Mouse (Mus musculus) right cerebral cortex, adult 2 months (tissue): ENCODE measurements at regions not wholly inside any gene's neighbourhood (a gene's known extent, or its start where the extent isn't known, plus 50 kb on each side); places are given as distances from the start of the nearest gene placed in this dataset.

Experiments used
- DNase-seq, 2 experiments: peaks; one replicate each; pipeline ENCODE4 v3.0.0; 2021 to 2022; ENCODE audit warnings: low spot score in 2 of 2

DNA sequence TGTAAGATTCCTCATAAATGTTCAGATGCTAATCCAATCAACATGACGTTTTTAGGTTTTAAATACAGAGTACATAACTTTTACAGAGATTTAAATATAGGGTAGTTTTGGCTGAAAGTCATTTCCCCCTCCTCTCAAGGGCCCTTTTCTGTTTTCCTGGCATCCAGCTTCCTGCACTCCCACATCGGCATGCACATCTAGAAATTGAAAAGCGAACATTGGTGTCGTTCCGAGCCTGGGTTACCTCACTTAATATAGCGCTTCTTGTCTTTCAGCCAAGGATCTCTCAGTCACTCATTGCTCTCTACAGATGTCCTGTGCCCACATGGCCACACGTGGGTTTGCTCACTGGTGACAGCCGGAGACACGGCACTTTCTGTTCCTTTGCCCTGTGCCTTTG is 572.7 kb downstream of the Vrk1 start:
- DNase-seq, result peak; percentile 17 to 26

DNA sequence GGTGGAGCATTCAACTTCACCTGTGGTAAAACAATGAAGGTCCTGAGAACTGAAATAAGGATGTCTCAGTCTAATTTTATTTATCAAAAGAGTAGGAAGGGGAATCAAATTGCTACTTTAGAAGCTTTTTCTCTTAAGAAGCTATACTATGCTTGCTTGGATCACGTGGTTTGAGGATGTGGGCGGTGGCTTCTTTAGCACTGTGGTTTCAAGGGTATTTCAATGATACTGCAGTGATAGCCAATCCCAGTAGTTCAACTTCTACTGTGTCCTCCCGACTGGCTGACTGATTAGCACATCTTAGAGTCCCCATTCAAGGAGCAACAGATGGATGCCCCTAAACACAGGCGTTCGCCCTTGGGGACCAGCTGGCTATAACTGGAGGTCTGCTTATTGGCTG is 575.6 kb downstream of the Vrk1 start:
- DNase-seq, result no peak

DNA sequence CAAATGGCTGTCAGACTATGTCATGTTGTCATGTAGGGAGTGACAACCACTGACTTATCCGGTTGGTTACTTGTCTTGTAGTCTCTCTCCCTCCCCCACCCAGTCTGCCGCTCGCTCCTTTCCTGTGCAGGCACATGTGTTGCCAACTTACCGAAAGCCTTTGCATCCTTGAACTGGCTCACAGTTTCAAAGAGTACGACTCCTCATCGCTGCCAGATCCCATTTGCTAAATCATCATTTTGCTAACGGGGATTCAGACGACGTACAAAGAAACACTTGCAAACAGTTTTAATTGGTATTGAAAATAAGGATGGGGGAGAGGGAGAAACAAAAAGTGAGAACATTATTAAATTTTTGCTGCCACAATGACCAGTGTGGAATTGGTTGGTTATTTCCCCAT is 582.7 kb downstream of the Vrk1 start:
- DNase-seq, result no peak

GRCm38 (mm10) chr12:106597636-106598035 is 587.6 kb downstream of the Vrk1 start:
- DNase-seq, result no peak

GRCm38 (mm10) chr12:106607240-106607639 is 597.2 kb downstream of the Vrk1 start:
- no peak for DNase-seq

DNA sequence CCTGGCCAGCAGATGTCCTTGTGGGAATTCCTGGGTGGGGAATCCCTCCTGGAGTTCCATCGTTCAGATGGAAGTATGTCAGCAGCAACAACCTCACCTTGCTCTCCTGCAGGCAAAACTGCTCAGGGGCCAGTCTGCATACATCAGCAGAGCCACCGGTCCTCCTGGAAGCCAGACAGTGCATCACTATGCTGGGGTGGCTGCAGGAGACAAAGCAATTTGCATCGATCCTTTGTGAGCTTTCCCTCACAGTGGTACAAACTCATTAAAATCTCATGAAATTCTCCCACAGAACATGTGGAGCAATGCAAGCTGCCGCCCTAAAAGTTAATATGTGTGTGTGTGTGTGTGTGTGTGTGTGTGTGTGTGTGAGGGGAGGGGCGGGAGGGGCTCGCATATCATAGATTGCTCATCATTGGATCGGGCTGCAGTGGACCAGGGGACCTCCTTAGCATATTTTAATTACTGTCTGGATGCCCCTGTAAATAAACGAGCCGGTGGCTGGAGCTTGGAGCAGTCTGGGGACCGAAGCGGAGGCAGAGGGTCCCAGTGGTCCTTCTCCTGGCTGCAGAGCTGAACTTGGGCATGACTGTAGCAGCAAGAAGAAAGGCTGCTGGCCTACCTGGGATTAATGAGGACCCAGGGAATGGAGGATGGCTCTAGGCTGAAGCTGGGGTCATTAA is 597.8 kb downstream of the Vrk1 start:
- DNase-seq, result no peak

GRCm38 (mm10) chr12:106618684-106619083 is 608.7 kb downstream of the Vrk1 start:
- DNase-seq, result no peak

DNA sequence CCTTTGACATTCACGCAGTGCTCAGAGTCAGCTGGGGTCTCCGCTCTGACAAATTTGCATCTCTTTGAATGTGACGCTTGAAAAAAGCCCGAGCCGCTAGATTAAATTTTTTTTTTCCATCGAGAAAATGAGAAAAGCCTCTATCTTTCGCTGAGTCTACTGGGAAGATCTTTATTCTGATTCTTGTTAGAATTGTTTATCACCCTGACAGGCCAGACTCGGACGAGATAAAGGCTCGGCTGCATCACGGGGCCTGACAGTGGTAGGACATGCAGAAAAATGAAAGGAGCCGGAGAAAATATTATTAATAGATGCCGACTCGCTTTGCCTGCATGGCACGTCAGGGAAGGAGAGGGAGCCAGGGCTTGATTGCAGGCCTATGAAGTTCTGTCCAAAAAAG is 616.8 kb downstream of the Vrk1 start:
- DNase-seq, result no peak

- DNase-seq, result no peak
Measured at GRCm38 (mm10) chr12:106632566-106632965, 622.5 kb downstream of the Vrk1 start.

DNA sequence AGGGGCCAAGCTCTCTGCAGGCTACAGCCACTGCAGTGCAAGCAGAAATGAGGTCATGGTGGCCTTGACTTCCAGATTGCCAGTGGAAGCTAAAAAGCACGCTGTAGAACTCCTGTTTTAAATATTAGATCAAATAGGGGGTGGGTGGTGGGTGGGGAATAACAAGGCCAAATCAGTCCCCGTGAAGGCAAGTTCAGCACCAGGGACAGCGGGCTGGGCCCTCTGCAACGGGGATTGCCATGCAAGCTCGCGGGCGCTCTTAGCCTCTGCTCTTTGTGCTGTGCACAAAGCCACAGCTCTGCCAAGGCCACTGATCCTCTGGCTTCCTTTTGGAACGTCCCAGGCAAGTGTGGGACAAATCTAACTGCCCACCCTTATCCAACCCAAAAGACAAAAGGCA is 623.1 kb downstream of the Vrk1 start:
- DNase-seq, result no peak

- no peak for DNase-seq
Measured at GRCm38 (mm10) chr12:106658317-106658716, 648.3 kb downstream of the Vrk1 start.

DNA sequence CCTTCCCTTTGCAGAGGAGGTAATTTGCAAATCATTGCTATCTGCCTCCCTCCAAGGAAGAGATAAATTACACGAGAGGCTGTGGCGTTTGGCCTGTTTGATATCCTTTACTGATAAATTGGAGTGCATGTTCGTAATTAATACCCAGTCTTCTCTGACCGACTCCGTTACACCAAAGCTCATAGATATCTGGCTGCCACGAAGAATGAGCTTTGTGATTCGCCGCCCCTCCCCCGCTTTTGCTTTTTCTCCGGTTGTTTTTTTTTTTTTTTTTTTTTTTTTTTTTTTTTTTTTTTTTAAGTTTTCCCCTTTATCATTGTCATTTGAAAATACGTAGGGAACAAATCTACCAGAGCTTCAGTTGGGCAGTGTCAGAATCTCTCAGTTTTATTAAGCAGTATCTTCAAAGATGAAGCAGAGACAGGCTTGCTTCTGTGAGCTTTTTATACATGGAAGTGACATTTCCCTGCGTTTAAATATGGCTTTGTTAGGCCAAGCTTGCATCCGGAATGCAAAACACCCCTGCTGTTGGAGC is 663.3 kb downstream of the Vrk1 start:
- DNase-seq, result no peak

DNA sequence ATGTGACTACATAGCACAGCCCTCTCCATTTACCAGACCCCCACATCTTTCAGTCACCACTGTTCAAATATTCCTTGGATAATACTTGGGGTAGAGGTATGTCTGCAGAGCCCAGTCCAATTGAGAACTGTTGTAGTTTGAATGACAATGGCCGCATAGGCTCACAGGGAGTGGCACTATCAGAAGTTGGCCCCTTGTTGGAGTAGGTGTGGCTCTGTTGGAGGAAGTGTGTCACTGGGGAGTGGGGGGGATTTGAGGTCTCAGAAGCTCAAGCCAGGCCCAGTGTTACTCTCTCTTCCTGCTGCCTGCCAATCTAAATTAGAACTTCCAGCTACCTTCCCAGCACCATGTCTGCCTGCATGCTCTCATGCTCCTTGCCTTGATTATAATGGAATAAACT is 664.7 kb downstream of the Vrk1 start:
- DNase-seq, result no peak

DNA sequence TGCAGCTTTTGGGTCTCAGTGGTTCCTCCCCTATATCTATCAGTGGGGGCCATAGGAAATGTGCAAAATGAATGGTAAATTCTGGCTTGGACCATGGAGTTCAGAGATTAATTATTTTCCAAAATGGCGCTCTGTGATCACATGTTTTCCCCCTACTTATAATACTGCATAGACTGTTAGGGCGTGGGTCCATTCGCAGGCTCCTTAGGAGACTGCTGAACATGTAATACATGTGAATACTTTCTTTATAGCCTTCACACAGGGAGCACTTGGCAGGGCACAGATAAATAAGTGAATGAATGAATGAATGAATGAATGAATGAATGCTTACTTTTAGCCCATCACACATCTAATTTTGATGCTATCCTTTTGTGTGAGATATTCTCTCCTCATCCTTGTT is 666.1 kb downstream of the Vrk1 start:
- no peak for DNase-seq

DNA sequence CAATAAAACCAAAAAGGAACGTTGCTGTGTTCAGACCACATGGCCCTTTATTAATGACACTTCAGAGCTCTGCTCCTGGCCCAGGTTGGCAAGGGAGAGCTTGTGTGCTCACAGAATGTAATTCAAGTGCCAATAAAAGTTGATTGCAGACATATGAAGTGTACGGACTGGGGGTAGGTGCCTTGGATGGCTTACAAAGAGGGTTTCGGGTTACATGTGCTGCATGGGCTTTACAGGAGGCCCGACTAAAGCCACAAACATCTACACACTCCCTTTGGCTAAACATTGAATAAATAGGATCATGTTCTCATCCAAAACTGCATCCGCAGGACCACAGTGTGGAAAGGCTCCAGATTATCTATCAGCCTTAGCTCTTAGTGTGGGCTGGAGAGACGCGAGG is 666.5 kb downstream of the Vrk1 start:
- no peak for DNase-seq

DNA sequence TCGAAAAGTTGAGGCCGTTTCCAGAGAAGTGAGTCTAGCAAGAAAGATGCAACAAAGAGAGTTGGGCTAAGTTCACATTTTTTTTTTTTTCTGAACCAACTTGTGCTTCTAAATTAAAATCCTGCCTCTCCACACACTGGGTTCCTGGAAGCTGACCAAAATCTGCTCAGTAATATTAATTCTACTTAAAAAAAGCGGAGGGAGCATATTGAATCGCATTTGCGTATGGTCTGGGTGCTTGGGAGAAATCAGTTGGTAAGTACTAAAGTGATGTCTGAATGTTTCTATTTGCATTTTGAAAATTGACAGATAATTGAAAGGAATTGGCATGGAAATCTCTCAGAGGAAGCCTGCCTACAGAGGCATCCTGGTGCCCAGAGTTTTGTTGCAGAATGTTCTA is 676.0 kb downstream of the Vrk1 start:
- DNase-seq, result no peak

- DNase-seq, result peak; percentile 10 to 20
Measured at GRCm38 (mm10) chr12:106687751-106688150, 677.7 kb downstream of the Vrk1 start.

- peak in 1 of 2 experiments; percentile 32 for DNase-seq
Measured at GRCm38 (mm10) chr12:106688156-106688740, 678.2 kb downstream of the Vrk1 start.

- DNase-seq, result no peak
Measured at GRCm38 (mm10) chr12:106702958-106703357, 692.9 kb downstream of the Vrk1 start.

- DNase-seq, result no peak
Measured at GRCm38 (mm10) chr12:106721271-106722009, 711.4 kb downstream of the Vrk1 start.

DNA sequence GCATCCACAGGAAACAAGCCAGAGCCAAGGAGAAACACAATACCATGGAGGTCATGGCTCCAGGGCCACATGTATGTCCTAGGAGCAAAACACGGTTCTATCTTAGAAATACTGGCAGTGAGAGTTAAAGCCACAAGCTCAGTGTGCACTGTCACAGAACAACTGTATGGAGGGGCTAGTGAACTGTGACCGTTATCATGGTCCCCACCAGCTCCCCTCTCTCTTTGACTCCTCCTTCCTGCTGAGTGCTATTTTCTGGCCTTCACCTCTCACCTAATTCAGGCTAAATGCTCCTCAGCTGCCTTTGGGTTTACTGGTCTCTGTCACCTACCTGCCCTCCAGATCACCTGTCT is 712.0 kb downstream of the Vrk1 start:
- DNase-seq, result no peak

- DNase-seq, result no peak
Measured at GRCm38 (mm10) chr12:106722761-106723160, 712.7 kb downstream of the Vrk1 start.

GRCm38 (mm10) chr12:106726920-106727319 is 716.9 kb downstream of the Vrk1 start:
- no peak for DNase-seq
